Mouse (Mus musculus) retina, embryonic 14.5 days (tissue): ENCODE measurements at regions not wholly inside any gene's neighbourhood (a gene's known extent, or its start where the extent isn't known, plus 50 kb on each side); places are given as distances from the start of the nearest gene placed in this dataset.

Experiments used
- DNase-seq: peaks from one replicate; pipeline ENCODE4 v3.0.0-alpha.2; 2015; ENCODE audit warnings: low spot score

- no peak for DNase-seq
Observed at GRCm38 (mm10) chr13:80611937-80612336, 271.2 kb upstream of the Arrdc3 start.

DNA sequence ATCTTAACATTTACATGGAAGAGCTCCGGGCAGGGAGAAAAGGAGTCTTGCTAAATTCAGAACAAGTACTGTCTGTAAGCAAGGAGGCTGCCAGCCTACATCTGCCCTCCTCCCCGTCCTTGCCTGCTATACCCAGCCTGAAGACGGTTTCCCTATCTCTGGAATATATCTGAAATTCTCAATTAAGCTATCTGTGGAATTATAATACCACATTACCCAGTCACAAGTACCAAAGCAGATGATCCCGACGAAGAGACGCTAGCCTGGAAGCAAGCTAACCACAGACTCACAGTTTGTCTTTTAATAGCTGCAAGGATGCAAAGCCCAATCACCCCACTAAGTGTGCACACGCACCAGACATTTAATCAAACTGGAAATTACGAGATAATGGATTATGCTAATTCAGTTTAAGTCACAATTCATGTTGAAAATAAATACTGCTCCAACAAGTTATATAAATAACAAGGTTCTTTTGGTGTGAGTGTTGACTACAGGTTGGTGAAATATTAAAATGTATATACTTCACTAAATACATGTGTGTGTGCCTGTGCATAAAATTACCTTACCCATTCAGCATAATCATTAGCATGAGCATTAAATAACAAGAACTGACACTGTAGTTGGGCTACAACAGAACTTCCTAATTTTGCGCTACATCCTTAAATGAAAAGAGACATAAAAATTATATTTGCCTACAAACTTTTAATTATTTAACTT is 269.9 kb upstream of the Arrdc3 start:
- DNase-seq, result no peak

GRCm38 (mm10) chr13:80613884-80614247 is 269.3 kb upstream of the Arrdc3 start:
- DNase-seq, result peak; percentile 81

- DNase-seq, result no peak
Observed at GRCm38 (mm10) chr13:80614971-80615370, 268.2 kb upstream of the Arrdc3 start.

- DNase-seq, result peak; percentile 65
Observed at GRCm38 (mm10) chr13:80623005-80623404, 260.2 kb upstream of the Arrdc3 start.

- DNase-seq, result no peak
Observed at GRCm38 (mm10) chr13:80641334-80641733, 241.8 kb upstream of the Arrdc3 start.

- peak; percentile 21 for DNase-seq
Observed at GRCm38 (mm10) chr13:80647578-80647977, 235.6 kb upstream of the Arrdc3 start.

- DNase-seq, result no peak
Observed at GRCm38 (mm10) chr13:80652967-80653539, 230.1 kb upstream of the Arrdc3 start.

DNA sequence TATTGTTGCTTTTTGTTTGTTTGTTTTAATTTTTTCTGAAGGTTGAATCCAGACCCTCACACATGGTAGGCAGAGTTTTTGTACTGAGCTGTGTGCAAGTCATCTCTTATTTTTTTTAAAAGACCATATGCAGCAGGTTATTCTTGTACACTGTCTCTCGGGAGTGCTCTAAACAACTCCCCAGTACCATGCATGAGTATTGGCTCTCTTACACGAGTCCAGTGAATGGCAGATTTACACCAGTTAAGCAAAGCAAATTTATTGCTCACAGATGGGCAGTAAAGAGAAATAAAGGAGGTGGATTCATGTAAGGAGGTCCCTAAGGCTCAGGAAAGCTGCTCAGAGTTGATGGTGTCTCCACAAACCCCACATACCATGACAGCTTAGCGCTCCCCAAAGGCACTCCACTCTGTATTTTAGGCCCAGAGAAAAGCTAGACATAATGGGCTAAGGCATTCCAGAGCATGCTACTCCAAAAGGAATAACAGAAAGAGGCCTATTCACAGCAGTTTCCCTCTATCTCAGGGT is 216.9 kb upstream of the Arrdc3 start:
- DNase-seq, result no peak

GRCm38 (mm10) chr13:80689871-80690270 is 193.3 kb upstream of the Arrdc3 start:
- DNase-seq, result no peak

DNA sequence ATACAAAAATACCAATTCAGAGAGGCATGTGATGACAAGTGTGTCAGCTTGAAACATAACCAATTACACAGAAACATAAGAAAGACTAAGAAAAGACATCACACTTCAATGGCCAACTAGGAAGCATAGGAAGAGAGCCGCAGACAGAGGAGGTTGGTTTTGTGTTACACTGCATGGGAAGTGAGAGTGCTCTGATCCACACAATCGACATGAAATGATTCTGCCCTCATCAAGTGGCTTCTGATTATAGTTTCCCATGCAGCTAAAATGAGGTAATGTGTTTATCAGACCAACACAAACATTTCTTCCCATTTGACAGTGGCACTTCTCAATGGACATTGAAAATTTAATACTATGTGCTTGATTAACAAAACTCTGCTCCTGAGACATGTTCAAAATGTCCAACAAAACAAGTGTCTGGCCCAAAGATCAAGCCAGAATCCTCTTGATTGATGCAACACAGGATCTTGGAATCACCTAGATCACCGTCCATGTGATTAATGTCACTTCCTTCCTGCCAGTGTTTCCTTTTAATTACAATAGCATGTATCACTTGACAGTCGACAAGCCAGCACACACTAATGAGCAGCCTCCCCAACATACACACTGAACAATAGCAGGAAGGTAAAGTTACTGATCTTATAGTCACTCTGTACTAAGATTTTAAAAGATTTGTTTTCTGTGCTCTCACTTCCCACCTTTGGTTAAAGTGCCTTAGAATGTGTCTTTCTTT is 192.4 kb upstream of the Arrdc3 start:
- no peak for DNase-seq

- no peak for DNase-seq
Observed at GRCm38 (mm10) chr13:80695549-80696150, 187.5 kb upstream of the Arrdc3 start.

GRCm38 (mm10) chr13:80709531-80710306 is 173.5 kb upstream of the Arrdc3 start:
- no peak for DNase-seq

DNA sequence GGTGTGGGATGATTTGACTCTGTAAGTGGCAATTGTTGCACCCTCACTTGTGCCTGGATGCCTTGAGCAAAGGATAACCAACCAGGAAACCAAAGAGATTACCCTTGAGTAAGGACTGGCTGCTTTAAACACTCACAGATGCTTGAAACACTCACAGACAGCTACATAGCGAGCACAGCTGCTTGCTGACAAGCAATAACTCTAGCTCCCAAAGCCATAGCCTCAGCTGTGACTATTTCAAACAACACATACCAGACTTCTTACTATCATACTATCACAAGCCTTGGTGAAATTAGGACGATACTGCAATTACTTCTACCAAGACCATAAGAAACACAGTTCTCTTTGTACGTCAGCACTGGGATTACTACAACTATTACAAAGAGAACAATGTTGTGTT is 163.9 kb upstream of the Arrdc3 start:
- DNase-seq, result no peak

- DNase-seq, result peak; percentile 30
Observed at GRCm38 (mm10) chr13:80723215-80724006, 159.8 kb upstream of the Arrdc3 start.

DNA sequence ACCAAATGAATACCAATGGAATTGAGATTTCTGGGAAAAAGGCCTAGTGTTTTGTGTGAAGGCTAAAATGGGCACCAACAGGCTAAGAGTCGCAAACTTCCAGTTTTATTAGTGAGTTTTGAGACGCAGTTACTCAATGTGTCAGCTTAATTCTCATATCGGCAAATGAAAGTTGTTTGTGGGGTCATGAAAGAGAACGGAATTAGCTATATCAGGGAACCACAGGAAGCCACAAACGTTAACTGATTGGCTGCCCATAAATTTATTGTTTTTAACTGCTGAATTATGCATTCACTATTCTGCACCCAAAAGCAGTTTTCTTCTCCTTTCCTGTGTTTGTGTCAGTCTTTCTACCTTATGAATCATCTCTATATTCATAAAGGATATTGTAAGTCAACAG is 154.0 kb upstream of the Arrdc3 start:
- DNase-seq, result no peak

- DNase-seq, result peak; percentile 63
Observed at GRCm38 (mm10) chr13:80745991-80746390, 137.2 kb upstream of the Arrdc3 start.

GRCm38 (mm10) chr13:80747022-80747421 is 136.2 kb upstream of the Arrdc3 start:
- peak; percentile 86 for DNase-seq
